Mouse (Mus musculus): ENCODE measurements around the gene Syt8. TPM values are rescaled to one million over a fixed set of nuclear protein-coding genes. Genes with fewer than 3 reads are reported as not detected.

Syt8 gene
- polyA plus RNA-seq, 1 experiment = not detected

GRCm38 (mm10) chr7:142399250-142399649 lies 35.4 kb upstream of the Syt8 start:
- no peak for TF ChIP-seq GATA1 (IDR thresholded peaks at IDR 0.05; ENCODE audit: low read length)

GRCm38 (mm10) chr7:142400112-142400749 lies 34.4 kb upstream of the Syt8 start:
- TF ChIP-seq GATA1 (IDR thresholded peaks at IDR 0.05; ENCODE audit: low read length) = no peak

- no peak for TF ChIP-seq GATA1 (IDR thresholded peaks at IDR 0.05; ENCODE audit: low read length)
These were observed 33.9 kb upstream of the Syt8 start for GRCm38 (mm10) chr7:142400750-142401142.

- no peak for TF ChIP-seq GATA1 (IDR thresholded peaks at IDR 0.05; ENCODE audit: low read length)
These were observed 31.1 kb upstream of the Syt8 start for GRCm38 (mm10) chr7:142403591-142403990.

- no peak for TF ChIP-seq GATA1 (IDR thresholded peaks at IDR 0.05; ENCODE audit: low read length)
These were observed 26.7 kb upstream of the Syt8 start for GRCm38 (mm10) chr7:142407935-142408334.

- no peak for TF ChIP-seq GATA1 (IDR thresholded peaks at IDR 0.05; ENCODE audit: low read length)
These were observed 26.0 kb upstream of the Syt8 start for GRCm38 (mm10) chr7:142408686-142409085.

- TF ChIP-seq GATA1 (IDR thresholded peaks at IDR 0.05; ENCODE audit: low read length) = no peak
These were observed 25.0 kb upstream of the Syt8 start for GRCm38 (mm10) chr7:142409603-142410002.

GRCm38 (mm10) chr7:142413285-142413684 lies 21.4 kb upstream of the Syt8 start:
- no peak for TF ChIP-seq GATA1 (IDR thresholded peaks at IDR 0.05; ENCODE audit: low read length)

- no peak for TF ChIP-seq GATA1 (IDR thresholded peaks at IDR 0.05; ENCODE audit: low read length)
These were observed 19.3 kb upstream of the Syt8 start for GRCm38 (mm10) chr7:142415314-142415713.

GRCm38 (mm10) chr7:142416225-142416624 lies 18.4 kb upstream of the Syt8 start:
- no peak for TF ChIP-seq GATA1 (IDR thresholded peaks at IDR 0.05; ENCODE audit: low read length)

- no peak for TF ChIP-seq GATA1 (IDR thresholded peaks at IDR 0.05; ENCODE audit: low read length)
These were observed 16.6 kb upstream of the Syt8 start for GRCm38 (mm10) chr7:142418027-142418426.

- no peak for TF ChIP-seq GATA1 (IDR thresholded peaks at IDR 0.05; ENCODE audit: low read length)
These were observed 16.0 kb upstream of the Syt8 start for GRCm38 (mm10) chr7:142418679-142419078.

- peak; percentile 82 for TF ChIP-seq GATA1 (IDR thresholded peaks at IDR 0.05; ENCODE audit: low read length)
These were observed 14.8 kb upstream of the Syt8 start for GRCm38 (mm10) chr7:142419887-142420286.

- TF ChIP-seq GATA1 (IDR thresholded peaks at IDR 0.05; ENCODE audit: low read length) = no peak
These were observed 12.8 kb upstream of the Syt8 start for GRCm38 (mm10) chr7:142421826-142422225.

- no peak for TF ChIP-seq GATA1 (IDR thresholded peaks at IDR 0.05; ENCODE audit: low read length)
These were observed 8.9 kb upstream of the Syt8 start for GRCm38 (mm10) chr7:142425641-142426213.

- TF ChIP-seq GATA1 (IDR thresholded peaks at IDR 0.05; ENCODE audit: low read length) = no peak
These were observed 6.4 kb upstream of the Syt8 start for GRCm38 (mm10) chr7:142428213-142428612.

GRCm38 (mm10) chr7:142430160-142430678 lies 4.4 kb upstream of the Syt8 start:
- TF ChIP-seq GATA1 (IDR thresholded peaks at IDR 0.05; ENCODE audit: low read length) = no peak

Measured in G1E-ER4 (cell line).